Mouse (Mus musculus): ENCODE results near the gene Pgm5. TPM values are rescaled to one million over a fixed set of nuclear protein-coding genes. Genes with fewer than 3 reads are reported as not detected.
A peak's percentile ranks its signal among the peaks of the same experiment; 100 is the strongest.

Pgm5 gene
- total RNA-seq, 2 experiments from 2014 or later, result 3.1 to 4.3 TPM

DNA sequence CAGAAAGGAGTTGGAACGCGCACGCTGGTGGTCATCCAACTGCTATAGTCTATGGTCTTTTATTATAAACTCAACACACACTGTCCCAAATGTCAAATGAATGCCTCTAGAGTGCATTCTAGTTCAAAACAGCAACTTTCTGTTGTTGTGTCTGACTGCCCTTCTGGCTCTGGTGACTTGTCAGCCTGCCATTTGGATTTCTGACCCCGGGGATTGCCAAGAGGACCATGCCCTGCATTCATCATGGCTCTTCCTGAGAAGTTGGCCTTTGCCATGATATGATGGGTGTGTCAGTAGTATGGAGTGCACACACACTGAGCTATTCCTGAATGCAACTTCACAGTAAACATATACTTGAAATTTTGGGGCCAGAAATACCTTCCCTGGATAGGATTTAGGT lies 172.1 kb downstream of the Pgm5 start:
- intact Hi-C loops (cut with DNase I), result no loop called here

DNA sequence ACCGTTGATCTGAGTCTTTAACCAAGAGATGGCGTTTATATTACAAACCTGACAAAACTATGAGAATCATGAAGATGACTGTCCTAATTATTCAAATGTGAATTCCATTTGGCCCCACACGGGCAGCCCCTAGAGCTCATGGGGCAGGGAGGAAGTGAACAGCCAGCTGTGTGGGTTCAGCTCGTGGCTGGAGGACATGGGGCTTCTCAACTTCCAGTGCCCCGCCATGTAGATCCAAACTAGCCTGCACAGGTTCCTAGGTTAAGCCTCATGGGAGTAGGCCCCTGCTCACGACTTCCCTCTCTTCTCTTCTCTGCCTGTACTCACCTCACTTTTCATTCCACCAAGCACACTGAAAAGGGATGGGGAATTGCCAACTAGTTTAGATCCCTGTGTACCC lies 173.3 kb downstream of the Pgm5 start:
- DNase-seq (ENCODE audit: extremely low spot score in 1 of 2, low spot score in 2 of 2), result no peak
- intact Hi-C loops (cut with DNase I), result no loop called here

More for the DNA sequence above, 172.1 kb downstream of the Pgm5 start:
- no peak for DNase-seq (ENCODE audit: extremely low spot score in 1 of 2, low spot score in 2 of 2)

DNA sequence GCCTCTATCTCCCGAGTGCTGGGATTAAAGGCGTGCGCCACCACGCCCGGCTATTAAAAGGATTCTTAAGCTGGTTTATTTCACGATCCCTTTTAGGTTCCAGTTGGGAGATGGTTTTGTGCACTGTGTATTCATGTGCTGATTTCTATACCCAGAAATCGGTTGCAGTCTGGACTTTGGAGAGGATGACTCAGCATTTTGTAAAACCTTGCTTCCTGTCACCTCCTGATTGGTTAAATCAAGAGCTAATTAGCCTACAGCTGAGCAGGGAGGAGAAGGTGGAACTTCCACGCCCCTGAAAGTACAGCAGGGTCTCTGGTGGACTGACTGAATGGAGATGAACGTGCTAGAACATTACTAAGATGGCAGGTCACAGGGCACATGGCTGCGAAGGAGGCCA lies 175.2 kb downstream of the Pgm5 start:
- no peak for DNase-seq (ENCODE audit: extremely low spot score in 1 of 2, low spot score in 2 of 2)
- intact Hi-C loops (cut with DNase I), result no loop called here

GRCm38 (mm10) chr19:24683016-24683720 lies 178.5 kb downstream of the Pgm5 start:
- no peak for DNase-seq (ENCODE audit: extremely low spot score in 1 of 2, low spot score in 2 of 2)
- intact Hi-C loops (cut with DNase I), result no loop called here

DNA sequence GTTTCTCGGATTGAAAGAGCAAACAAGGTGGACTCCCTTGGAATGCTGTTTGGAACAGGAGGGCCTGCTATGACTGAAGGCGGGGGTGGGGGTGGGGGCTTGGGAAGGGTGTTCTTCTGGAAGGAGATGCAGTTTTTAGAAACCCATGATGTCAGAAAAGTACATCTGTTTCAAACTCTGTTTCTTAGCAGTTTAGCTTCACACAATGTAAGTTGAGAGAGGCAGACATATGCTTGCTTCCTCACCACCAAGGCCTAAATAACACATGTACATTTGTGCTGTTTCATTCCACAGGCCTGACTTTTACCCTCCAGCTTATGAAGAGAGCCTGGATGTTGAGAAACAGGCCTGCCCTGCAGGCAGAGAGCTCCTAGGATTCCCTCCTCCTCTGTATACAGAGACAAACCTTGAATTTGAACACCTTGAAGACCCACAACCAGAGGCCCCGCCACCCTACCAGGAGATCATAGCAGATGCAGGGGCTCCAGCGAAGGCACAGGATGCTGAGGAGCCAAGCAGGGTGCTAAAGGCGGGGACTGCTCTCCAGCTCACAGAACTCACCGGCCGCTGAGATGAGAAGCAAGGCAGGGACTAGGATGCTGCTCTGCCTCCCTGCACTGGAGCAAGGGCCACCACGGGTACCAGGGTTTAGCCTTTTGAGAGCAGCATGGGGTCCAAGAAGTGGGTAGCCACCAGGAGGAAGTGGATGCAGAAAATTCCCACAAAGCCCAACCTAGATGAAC lies 184.2 kb downstream of the Pgm5 start:
- intact Hi-C loops (cut with DNase I), result no loop called here
- peak in 1 of 2 experiments; percentile 23 for DNase-seq (ENCODE audit: extremely low spot score in 1 of 2, low spot score in 2 of 2)

DNA sequence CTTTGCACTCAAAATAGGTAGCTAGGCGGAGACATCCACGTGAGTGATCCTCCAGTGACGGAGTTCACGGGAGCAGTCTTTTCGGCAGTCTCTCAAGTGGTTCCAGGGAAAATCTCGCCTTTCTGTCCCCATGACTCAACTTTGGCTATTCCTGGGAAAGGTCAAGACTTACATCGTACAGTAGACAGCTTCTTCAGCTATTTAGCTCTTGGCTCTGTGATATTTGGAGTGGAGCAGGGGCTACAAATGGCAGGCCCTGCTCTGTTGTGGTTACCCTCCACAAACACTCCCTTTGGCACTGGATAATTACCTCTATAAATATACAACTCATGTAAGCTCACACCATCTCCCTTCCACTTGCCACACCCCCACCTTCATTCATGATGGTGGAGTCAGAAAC lies 185.2 kb downstream of the Pgm5 start:
- intact Hi-C loops (cut with DNase I), result no loop called here

GRCm38 (mm10) chr19:24673762-24674161 lies 187.9 kb downstream of the Pgm5 start, which contains the start of gene Tmem252:
Gene Tmem252 (plus strand): TSS chr19:24674008.
- intact Hi-C loops (cut with DNase I), result no loop called here
- no peak for DNase-seq (ENCODE audit: extremely low spot score in 1 of 2, low spot score in 2 of 2)

More for the DNA sequence above, 185.2 kb downstream of the Pgm5 start:
- DNase-seq (ENCODE audit: extremely low spot score in 1 of 2, low spot score in 2 of 2), result no peak

GRCm38 (mm10) chr19:24673331-24673730 lies 188.3 kb downstream of the Pgm5 start:
- DNase-seq (ENCODE audit: extremely low spot score in 1 of 2, low spot score in 2 of 2), result no peak
- intact Hi-C loops (cut with DNase I), result no loop called here

- DNase-seq (ENCODE audit: extremely low spot score in 1 of 2, low spot score in 2 of 2), result no peak
- intact Hi-C loops (cut with DNase I), result no loop called here
These were observed 189.2 kb downstream of the Pgm5 start for GRCm38 (mm10) chr19:24672366-24672960.

DNA sequence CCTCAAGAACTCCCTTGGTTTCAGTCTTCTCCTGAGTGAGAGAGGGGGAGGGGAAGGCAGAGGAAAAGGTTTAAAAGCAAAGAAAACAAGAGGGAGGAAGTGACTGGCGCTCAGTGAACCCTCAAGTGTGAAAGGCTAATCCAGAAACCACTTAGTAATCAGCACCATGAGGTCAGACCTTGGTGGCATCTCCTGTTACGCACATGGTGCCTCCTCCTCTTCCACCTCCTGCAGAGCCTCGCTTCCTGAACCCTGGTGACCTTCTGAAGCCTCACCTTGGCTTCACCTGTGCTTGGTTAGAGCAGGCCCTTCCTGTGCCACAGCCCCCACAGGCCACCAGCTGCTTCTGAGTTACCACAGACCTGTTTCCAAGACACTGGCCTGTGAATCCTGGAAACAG lies 190.1 kb downstream of the Pgm5 start:
- intact Hi-C loops (cut with DNase I), result no loop called here
- DNase-seq (ENCODE audit: extremely low spot score in 1 of 2, low spot score in 2 of 2), result no peak

- no peak for DNase-seq (ENCODE audit: extremely low spot score in 1 of 2, low spot score in 2 of 2)
- intact Hi-C loops (cut with DNase I), result no loop called here
These were observed 194.1 kb downstream of the Pgm5 start for GRCm38 (mm10) chr19:24667527-24667926.

- no peak for DNase-seq (ENCODE audit: extremely low spot score in 1 of 2, low spot score in 2 of 2)
- intact Hi-C loops (cut with DNase I), result no loop called here
These were observed 195.9 kb downstream of the Pgm5 start for GRCm38 (mm10) chr19:24665771-24666170.

- intact Hi-C loops (cut with DNase I), result no loop called here
These were observed 199.3 kb downstream of the Pgm5 start for GRCm38 (mm10) chr19:24662346-24662745.

GRCm38 (mm10) chr19:24656981-24657380 lies 204.7 kb downstream of the Pgm5 start:
- intact Hi-C loops (cut with DNase I), result no loop called here
- DNase-seq (ENCODE audit: extremely low spot score in 1 of 2, low spot score in 2 of 2), result no peak

More at GRCm38 (mm10) chr19:24662346-24662745, 199.3 kb downstream of the Pgm5 start:
- DNase-seq (ENCODE audit: extremely low spot score in 1 of 2, low spot score in 2 of 2), result no peak

GRCm38 (mm10) chr19:24653230-24653799 lies 208.3 kb downstream of the Pgm5 start:
- intact Hi-C loops (cut with DNase I), result no loop called here
- no peak for DNase-seq (ENCODE audit: extremely low spot score in 1 of 2, low spot score in 2 of 2)

- DNase-seq (ENCODE audit: extremely low spot score in 1 of 2, low spot score in 2 of 2), result no peak
- intact Hi-C loops (cut with DNase I), result no loop called here
These were observed 209.2 kb downstream of the Pgm5 start for GRCm38 (mm10) chr19:24652342-24653019.

GRCm38 (mm10) chr19:24651595-24651994 lies 210.1 kb downstream of the Pgm5 start:
- intact Hi-C loops (cut with DNase I), result no loop called here
- no peak for DNase-seq (ENCODE audit: extremely low spot score in 1 of 2, low spot score in 2 of 2)

DNA sequence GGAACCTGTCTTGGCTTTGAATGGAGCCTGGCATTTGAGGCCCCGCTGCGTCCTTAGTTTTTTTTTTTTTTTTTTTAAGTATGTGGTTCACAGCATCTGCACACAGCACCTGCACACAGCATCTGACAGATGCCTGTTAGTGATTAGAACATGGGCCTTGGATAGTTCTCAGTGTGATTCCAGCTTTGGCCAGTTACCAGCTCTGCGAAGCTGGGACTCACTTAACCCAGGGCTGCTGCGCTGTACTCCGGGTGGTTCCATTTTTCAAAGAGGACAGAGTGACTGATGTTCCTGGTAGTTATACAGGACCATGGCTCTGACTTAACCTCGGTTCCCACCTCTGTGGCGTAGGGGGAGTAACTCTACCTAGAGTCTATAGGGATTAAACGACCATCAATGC lies 211.2 kb downstream of the Pgm5 start:
- no peak for DNase-seq (ENCODE audit: extremely low spot score in 1 of 2, low spot score in 2 of 2)
- intact Hi-C loops (cut with DNase I), result no loop called here

GRCm38 (mm10) chr19:24648016-24648415 lies 213.6 kb downstream of the Pgm5 start:
- intact Hi-C loops (cut with DNase I), result no loop called here
- DNase-seq (ENCODE audit: extremely low spot score in 1 of 2, low spot score in 2 of 2), result no peak
